Mouse (Mus musculus) heart, embryonic 16.5 days (tissue): ENCODE results near the gene Grid2. TPM values are rescaled to one million over a fixed set of nuclear protein-coding genes. Genes with fewer than 3 reads are reported as not detected.

Source experiments
- ATAC-seq: fragments of 200-750 bp; cut with Nextera tagmentation; replicated peaks from 2 replicates; pipeline ENCODE4 v1.8.0; 2017; ENCODE audit warnings: moderate number of reproducible peaks; ENCODE audit not compliant: insufficient read depth, low FRiP score; ENCODE audit errors: extremely low read depth
- H3K27ac ChIP-seq: fragments of 300-500 bp; sonication (generic); 2 replicates; pipeline ENCODE4 v1.5.1; 2014; ENCODE audit warnings: mild to moderate bottlenecking, low read length, control low read depth, moderate library complexity
- H3K27me3 ChIP-seq: fragments of 300-500 bp; sonication (generic); 2 replicates; pipeline ENCODE4 v1.6.1; 2014; ENCODE audit warnings: low read length, mixed read lengths; ENCODE audit not compliant: control insufficient read depth, insufficient read depth
- H3K36me3 ChIP-seq: fragments of 300-500 bp; sonication (generic); 2 replicates; pipeline ENCODE4 v1.6.1; 2014; ENCODE audit not compliant: control insufficient read depth, insufficient read depth
- H3K4me1 ChIP-seq: fragments of 300-500 bp; sonication (generic); 2 replicates; pipeline ENCODE4 v1.6.1; 2014; ENCODE audit warnings: low read length, mixed read lengths; ENCODE audit not compliant: control insufficient read depth, insufficient read depth
- H3K4me2 ChIP-seq: fragments of 300-500 bp; sonication (generic); 2 replicates; pipeline ENCODE4 v1.6.1; 2014; ENCODE audit warnings: low read depth, mild to moderate bottlenecking, control low read depth, low read length
- H3K4me3 ChIP-seq: fragments of 300-500 bp; sonication (generic); 2 replicates; pipeline ENCODE4 v1.5.1; 2014; ENCODE audit warnings: mild to moderate bottlenecking, control low read depth, low read length
- H3K9ac ChIP-seq: fragments of 300-500 bp; sonication (generic); 2 replicates; pipeline ENCODE4 v1.6.1; 2014; ENCODE audit warnings: low read length, control low read depth
- H3K9me3 ChIP-seq: fragments of 300-500 bp; sonication (generic); replicated peaks from 2 replicates; pipeline ENCODE4 v1.6.1; 2016; ENCODE audit warnings: low read length; ENCODE audit not compliant: control insufficient read depth
- WGBS: fragments of 180-500 bp; shearing (Covaris S2); extraction: QIAGEN DNeasy Blood & Tissue Kit; methylation state at CpG from one replicate; pipeline ENCODE4 v1.1.7; 2014; 5-methylcytosine and 5-hydroxymethylcytosine counted together
- polyA plus RNA-seq: library from polyadenylated mRNA; unstranded; fragments of >200 nt; fragmentation: Nextera tagmentation; extraction: Ambion mirVana; gene quantifications from 2 replicates; pipeline ENCODE4 v1.2.1, GENCODE M21; 2015

Gene Grid2
- polyA plus RNA-seq, 1 experiment from 2014 or later, result 0.55 TPM

DNA sequence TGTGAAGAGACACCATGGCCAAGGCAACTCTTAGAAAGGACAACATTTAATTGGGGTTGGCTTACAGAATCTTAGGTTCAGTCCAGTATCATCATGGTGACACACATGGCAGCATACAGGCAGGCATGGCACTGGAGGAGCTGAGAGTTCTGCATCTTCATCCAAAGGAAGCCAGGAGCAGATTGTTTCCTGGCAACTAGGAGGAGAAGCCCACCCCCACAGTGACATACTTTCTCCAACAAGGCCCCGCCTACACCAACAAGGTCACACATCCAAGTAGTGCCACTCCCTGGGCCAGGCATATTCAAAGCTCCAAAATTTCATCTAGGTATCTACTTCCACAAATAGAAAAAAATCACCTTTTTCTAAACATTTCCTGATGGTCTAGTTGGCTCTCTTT lies 1351.4 kb downstream of the Grid2 start:
- H3K4me3 ChIP-seq, result no peak overlapping the region
- H3K4me2 ChIP-seq, result no peak overlapping the region
- no peak overlapping the region for H3K9ac ChIP-seq
- no peaks in the 10 kb centered on the region for H3K27me3 ChIP-seq
- 82% methylated on average over 1 of the region's 1 CpGs for WGBS
- H3K9me3 ChIP-seq, result no peaks in the 10 kb centered on the region
- no peak for ATAC-seq
- no peak overlapping the region for H3K27ac ChIP-seq
- H3K36me3 ChIP-seq, result no peaks in the 10 kb centered on the region
- no peaks in the 10 kb centered on the region for H3K4me1 ChIP-seq

DNA sequence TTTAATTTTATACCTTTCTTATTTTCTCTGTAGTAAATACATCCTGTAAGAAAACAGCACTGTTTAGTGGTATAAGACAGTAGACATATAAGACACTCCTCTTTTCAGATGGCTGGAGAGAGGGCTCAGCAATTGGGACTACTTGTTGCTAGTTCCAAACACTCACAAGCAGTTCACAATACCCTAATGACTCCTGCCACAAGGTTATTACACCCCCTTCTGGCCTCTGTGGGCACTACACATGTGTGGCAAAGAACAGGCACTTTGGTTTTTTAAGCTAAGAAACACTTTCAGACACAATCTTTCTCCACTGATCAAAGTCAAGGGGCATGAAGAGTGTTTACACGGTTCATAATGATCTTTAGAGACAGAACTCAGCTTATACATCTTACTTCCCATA lies 1352.3 kb downstream of the Grid2 start:
- Histone ChIP-seq H3K4me3 (no peak overlapping the region), H3K9ac (no peak overlapping the region), H3K9me3 (no peaks in the 10 kb centered on the region), H3K27ac (no peak overlapping the region), H3K4me1 (no peaks in the 10 kb centered on the region), H3K36me3 (no peaks in the 10 kb centered on the region), H3K27me3 (no peaks in the 10 kb centered on the region), H3K4me2 (no peak overlapping the region)
- ATAC-seq, result no peak
- 16% methylated on average over 1 of the region's 1 CpGs for whole genome bisulfite sequencing

DNA sequence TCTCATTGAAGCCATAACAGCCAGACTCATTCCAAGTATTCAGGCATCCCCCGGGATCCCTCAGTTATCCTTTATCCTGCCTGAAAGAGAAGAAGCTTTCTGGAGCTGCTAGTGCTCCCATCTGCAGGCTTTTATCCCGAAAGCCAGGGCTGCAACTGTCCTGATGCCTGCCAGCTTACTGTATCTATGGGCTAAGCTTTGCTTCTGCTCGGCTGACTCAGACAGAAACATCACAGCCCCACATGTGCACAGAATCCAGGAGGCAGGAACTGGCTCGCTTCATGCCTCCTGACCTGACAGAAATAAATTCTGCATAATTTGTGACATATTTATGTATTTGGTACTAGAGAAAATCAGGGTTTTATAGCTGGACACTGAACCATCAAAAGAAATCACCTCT lies 1361.2 kb downstream of the Grid2 start:
- 49% methylated on average over 4 of the region's 4 CpGs for WGBS
- no peak overlapping the region for H3K9ac ChIP-seq
- no peaks in the 10 kb centered on the region for H3K4me1 ChIP-seq
- no peak overlapping the region; the same call in 1 of the 2 replicates for H3K27ac ChIP-seq
- no peak overlapping the region for H3K4me2 ChIP-seq
- H3K4me3 ChIP-seq, result no peak overlapping the region
- no peaks in the 10 kb centered on the region for H3K27me3 ChIP-seq
- H3K36me3 ChIP-seq, result no peaks in the 10 kb centered on the region
- no peak for ATAC-seq
- H3K9me3 ChIP-seq, result no peaks in the 10 kb centered on the region

DNA sequence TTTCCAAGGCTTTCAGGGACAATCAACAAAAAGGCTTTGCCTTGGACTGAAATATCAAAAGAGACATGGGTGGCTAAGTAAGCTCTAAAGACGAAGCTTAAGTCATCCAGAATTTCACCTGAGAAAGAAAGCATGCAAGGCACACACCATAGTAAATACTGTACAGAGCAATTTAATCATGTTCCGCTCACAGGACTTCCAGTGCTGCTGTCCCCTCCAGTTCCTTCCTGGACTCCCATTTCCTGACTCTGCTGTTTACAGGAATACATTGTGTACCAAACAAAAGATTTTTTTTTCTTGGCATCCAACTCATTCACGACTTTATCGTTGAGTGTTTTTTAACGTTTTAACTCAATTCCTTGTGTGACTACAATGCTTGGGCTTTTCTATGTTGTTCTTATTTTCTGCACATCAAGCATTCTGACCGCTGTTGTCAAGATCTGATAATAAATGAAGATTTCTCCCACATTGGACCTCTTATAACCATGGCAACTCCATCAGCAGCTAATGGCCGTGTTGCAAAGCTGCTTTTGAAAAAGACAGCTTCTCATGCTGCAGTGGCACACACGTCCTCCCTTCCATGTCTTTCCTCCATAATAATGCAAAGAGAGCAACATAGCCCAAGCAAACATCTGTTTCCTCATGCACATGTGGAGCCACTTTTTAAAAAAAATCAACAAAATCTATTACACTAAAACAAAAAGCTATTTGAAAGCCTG lies 1361.9 kb downstream of the Grid2 start:
- Histone ChIP-seq H3K27me3 (no peaks in the 10 kb centered on the region), H3K4me1 (no peaks in the 10 kb centered on the region), H3K36me3 (no peaks in the 10 kb centered on the region), H3K27ac (peak overlapping the region; percentile 25), H3K9me3 (no peaks in the 10 kb centered on the region), H3K4me3 (no peak overlapping the region), H3K4me2 (no peak overlapping the region), H3K9ac (no peak overlapping the region)
- WGBS, result 65% methylated on average over 8 of the region's 8 CpGs
- no peak for ATAC-seq

DNA sequence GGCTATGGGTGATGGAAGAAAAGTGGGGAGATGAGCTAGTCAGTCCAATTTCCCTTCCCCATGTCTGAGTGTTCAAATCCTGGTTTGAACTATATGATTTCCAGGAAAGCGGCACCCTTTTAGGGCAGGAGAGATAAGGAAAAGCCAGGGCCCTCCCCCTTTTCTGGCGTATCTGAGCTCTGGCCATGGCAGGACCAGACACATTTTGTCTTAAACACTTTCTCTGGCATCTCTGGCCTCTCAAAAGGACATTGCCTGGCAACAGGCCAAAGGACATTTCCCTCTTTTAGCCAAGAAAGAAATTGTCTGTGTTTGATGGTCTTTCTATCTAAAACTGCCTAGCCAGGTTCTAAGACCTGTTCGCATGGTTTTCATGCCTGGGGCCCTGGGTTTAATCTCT lies 1367.7 kb downstream of the Grid2 start:
- Histone ChIP-seq H3K27ac (no peak overlapping the region), H3K4me2 (no peak overlapping the region), H3K27me3 (no peaks in the 10 kb centered on the region), H3K9me3 (no peaks in the 10 kb centered on the region), H3K9ac (no peak overlapping the region), H3K4me1 (peaks cover 5% of the 10 kb centered on the region; the same call in 1 of the 2 replicates), H3K4me3 (no peak overlapping the region), H3K36me3 (no peaks in the 10 kb centered on the region)
- 22% methylated on average over 3 of the region's 3 CpGs for WGBS
- ATAC-seq, result no peak

DNA sequence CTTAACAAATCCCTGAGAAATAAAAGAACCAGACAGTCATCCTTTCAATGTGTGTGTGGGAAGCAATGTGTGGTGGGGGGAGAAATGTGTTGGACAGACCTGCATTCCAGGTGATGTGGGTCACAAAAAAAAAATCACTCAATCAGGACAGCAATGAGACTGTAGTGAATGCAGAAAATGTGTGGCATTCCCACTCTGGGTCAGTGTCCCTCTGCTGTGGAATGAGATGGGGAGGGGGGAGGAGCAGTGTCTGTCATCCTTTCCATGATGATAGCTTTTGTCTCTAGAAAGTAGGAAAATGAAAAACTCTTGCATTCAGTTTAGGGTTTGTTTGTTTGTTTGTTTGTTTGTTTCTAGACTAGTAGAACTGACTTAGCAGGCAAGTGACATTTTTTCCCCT lies 1392.0 kb downstream of the Grid2 start:
- no peaks in the 10 kb centered on the region for H3K9me3 ChIP-seq
- no peaks in the 10 kb centered on the region for H3K36me3 ChIP-seq
- H3K4me2 ChIP-seq, result no peak overlapping the region
- H3K27me3 ChIP-seq, result no peaks in the 10 kb centered on the region
- no peak for ATAC-seq
- no peak overlapping the region for H3K4me3 ChIP-seq
- H3K9ac ChIP-seq, result no peak overlapping the region
- no peak overlapping the region for H3K27ac ChIP-seq
- H3K4me1 ChIP-seq, result no peaks in the 10 kb centered on the region

DNA sequence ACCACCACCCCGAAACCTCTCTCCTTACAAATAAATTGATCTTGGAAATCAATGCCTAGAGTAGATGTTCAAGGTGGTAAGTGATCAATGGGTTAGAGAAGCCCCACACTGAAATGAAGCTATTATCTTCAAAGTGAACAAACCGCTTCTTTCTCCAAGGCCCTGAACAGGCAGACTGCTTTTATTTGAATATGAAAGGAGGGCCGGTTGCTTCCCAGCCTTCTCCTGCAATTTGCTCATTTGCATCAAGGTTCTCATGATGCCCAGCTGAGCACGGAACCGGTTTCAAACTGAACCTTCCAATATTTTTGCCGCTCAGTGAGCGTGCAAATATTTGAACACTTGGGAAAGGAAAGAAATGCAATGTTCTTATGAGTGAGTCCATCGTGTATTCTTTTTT lies 1392.5 kb downstream of the Grid2 start:
- no peak for ATAC-seq
- Histone ChIP-seq H3K4me1 (no peaks in the 10 kb centered on the region), H3K9ac (no peak overlapping the region), H3K4me2 (no peak overlapping the region), H3K27ac (no peak overlapping the region), H3K9me3 (no peaks in the 10 kb centered on the region), H3K4me3 (no peak overlapping the region), H3K36me3 (no peaks in the 10 kb centered on the region), H3K27me3 (no peaks in the 10 kb centered on the region)
- 74% methylated on average over 8 of the region's 8 CpGs for WGBS

DNA sequence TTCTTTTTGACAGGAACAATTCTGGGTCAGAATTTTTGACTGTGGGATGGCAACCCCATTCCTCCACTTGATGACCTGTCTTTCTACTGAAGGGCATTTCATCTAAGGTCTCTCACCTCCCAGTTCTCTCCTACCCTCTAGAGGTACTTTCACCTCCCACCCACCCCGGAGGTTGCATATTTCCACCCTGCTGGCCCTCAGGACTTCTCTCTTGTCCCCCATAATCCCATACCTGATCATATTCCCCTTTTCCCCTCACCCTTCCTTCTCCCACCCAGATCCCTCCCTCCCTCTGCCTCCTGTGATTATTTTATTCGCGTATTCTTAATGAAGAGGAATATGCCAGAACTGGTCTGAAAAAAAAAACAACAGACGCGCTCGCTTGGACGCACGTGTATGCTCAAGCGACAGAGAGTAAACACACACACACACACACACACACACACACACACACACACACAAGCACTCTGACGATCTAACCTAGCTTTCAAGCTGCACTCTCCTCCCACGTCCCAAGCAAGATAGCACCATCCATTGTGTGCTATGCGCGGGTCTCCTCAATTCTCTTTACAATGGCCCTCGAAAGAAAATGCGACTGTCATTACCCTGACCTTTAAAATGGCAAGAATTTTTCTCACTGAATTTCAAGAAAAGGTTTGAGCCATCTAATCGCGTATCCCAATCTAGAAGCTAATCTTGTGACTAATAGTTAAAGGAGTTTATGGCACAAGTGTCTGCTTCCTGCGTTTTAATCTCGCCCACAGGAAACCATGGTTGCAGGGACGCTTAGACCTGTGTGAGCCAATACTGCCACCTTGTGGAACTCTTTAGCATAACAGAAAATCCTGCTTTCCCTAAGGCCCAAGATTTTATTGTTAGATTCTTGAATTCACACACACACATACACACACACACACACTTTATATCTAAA lies 1393.9 kb downstream of the Grid2 start:
- H3K9me3 ChIP-seq, result no peaks in the 10 kb centered on the region
- no peaks in the 10 kb centered on the region for H3K27me3 ChIP-seq
- WGBS, result 12% methylated on average over 20 of the region's 20 CpGs
- peak overlapping the region; percentile 2; the same call in 1 of the 2 replicates for H3K9ac ChIP-seq
- no peaks in the 10 kb centered on the region for H3K36me3 ChIP-seq
- H3K4me1 ChIP-seq, result no peaks in the 10 kb centered on the region
- no peak overlapping the region for H3K27ac ChIP-seq
- 0 out of 2 replicates have a peak, but pooled peaks have one; percentile 37 for ATAC-seq
- peak overlapping the region; percentile 44 for H3K4me3 ChIP-seq
- peak overlapping the region; percentile 57 for H3K4me2 ChIP-seq

DNA sequence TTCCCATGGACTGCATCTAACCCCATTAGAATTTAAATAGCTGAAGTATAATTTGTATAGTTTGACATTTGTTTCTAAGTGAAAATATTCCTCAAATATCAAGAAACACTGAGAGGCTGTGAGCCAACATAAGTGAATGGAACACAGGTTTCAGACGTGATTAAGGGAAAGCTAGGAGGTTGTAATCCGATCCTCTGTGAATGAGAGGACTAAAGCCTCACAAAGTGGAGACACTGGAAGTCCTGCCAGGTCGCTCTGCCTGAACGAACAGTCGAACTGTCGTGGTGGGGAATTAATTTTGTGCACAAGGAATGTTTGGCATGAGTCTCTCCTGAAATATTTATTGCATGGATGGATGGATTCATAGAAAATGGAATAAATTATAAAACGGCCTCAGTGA lies 1395.1 kb downstream of the Grid2 start:
- Histone ChIP-seq H3K27me3 (no peaks in the 10 kb centered on the region), H3K36me3 (no peaks in the 10 kb centered on the region), H3K4me2 (no peak overlapping the region), H3K9ac (no peak overlapping the region), H3K4me3 (no peak overlapping the region), H3K27ac (no peak overlapping the region), H3K4me1 (no peaks in the 10 kb centered on the region), H3K9me3 (no peaks in the 10 kb centered on the region)
- no peak for ATAC-seq
- 19% methylated on average over 7 of the region's 7 CpGs for WGBS
